Mouse (Mus musculus): ENCODE data around the gene Katnb1.
A peak's percentile ranks its signal among the peaks of the same experiment; 100 is the strongest.

Katnb1 gene

GRCm38 (mm10) chr8:95138341-95139050 is 57.5 kb downstream of the Katnb1 start:
- Histone ChIP-seq H3K9me3 (ENCODE audit: low read length) (no peaks in the 10 kb centered on the region), H3K4me3 (replicated peaks; ENCODE audit: low read length) (peak overlapping the region; percentile 66), H3K36me3 (ENCODE audit: insufficient read depth, low read length) (peaks cover 14% of the 10 kb centered on the region), H3K4me1 (replicated peaks; ENCODE audit: low read depth, low read length) (peaks cover 91% of the 10 kb centered on the region), H3K27me3 (ENCODE audit: insufficient read depth, low read length) (peaks cover 10% of the 10 kb centered on the region)
- TF ChIP-seq NANOG (IDR thresholded peaks at IDR 0.05; ENCODE audit: borderline replicate concordance, low read length) (no peak), POU5F1 (IDR thresholded peaks at IDR 0.05; ENCODE audit: borderline replicate concordance, low read length) (no peak), CTCF (conservative IDR thresholded peaks at IDR 0.05; ENCODE audit: low read length) (no peak)

- TF ChIP-seq NANOG (IDR thresholded peaks at IDR 0.05; ENCODE audit: borderline replicate concordance, low read length) = no peak
Observed at GRCm38 (mm10) chr8:95139051-95139365, 58.0 kb downstream of the Katnb1 start.

GRCm38 (mm10) chr8:95140555-95140954 is 59.6 kb downstream of the Katnb1 start:
- H3K4me1 ChIP-seq (replicated peaks; ENCODE audit: low read depth, low read length) = peaks cover 92% of the 10 kb centered on the region
- TF ChIP-seq POU5F1 (IDR thresholded peaks at IDR 0.05; ENCODE audit: borderline replicate concordance, low read length) (no peak), CTCF (conservative IDR thresholded peaks at IDR 0.05; ENCODE audit: low read length) (no peak)
- H3K4me3 ChIP-seq (replicated peaks; ENCODE audit: low read length) = peak overlapping the region; percentile 86; the same call in 1 of the 2 replicates
- H3K9me3 ChIP-seq (ENCODE audit: low read length) = no peaks in the 10 kb centered on the region
- H3K27me3 ChIP-seq (ENCODE audit: insufficient read depth, low read length) = peaks cover 10% of the 10 kb centered on the region
- H3K36me3 ChIP-seq (ENCODE audit: insufficient read depth, low read length) = 0 out of 2 replicates have a peak, but pooled peaks cover 3% of the 10 kb centered on the region

More at GRCm38 (mm10) chr8:95139051-95139365, 58.0 kb downstream of the Katnb1 start:
- H3K36me3 ChIP-seq (ENCODE audit: insufficient read depth, low read length) = peaks cover 14% of the 10 kb centered on the region
- H3K27me3 ChIP-seq (ENCODE audit: insufficient read depth, low read length) = peaks cover 10% of the 10 kb centered on the region
- no peak overlapping the region for H3K4me3 ChIP-seq (replicated peaks; ENCODE audit: low read length)
- peaks cover 92% of the 10 kb centered on the region for H3K4me1 ChIP-seq (replicated peaks; ENCODE audit: low read depth, low read length)
- no peaks in the 10 kb centered on the region for H3K9me3 ChIP-seq (ENCODE audit: low read length)

GRCm38 (mm10) chr8:95141026-95141425 is 60.0 kb downstream of the Katnb1 start:
- TF ChIP-seq NANOG (IDR thresholded peaks at IDR 0.05; ENCODE audit: borderline replicate concordance, low read length) (no peak), CTCF (conservative IDR thresholded peaks at IDR 0.05; ENCODE audit: low read length) (no peak), POU5F1 (IDR thresholded peaks at IDR 0.05; ENCODE audit: borderline replicate concordance, low read length) (no peak)
- H3K36me3 ChIP-seq (ENCODE audit: insufficient read depth, low read length) = 0 out of 2 replicates have a peak, but pooled peaks cover 3% of the 10 kb centered on the region
- peak overlapping the region; percentile 86 for H3K4me3 ChIP-seq (replicated peaks; ENCODE audit: low read length)
- H3K9me3 ChIP-seq (ENCODE audit: low read length) = no peaks in the 10 kb centered on the region
- peaks cover 10% of the 10 kb centered on the region for H3K27me3 ChIP-seq (ENCODE audit: insufficient read depth, low read length)
- H3K4me1 ChIP-seq (replicated peaks; ENCODE audit: low read depth, low read length) = peaks cover 92% of the 10 kb centered on the region

GRCm38 (mm10) chr8:95141469-95142074 is 60.6 kb downstream of the Katnb1 start:
- TF ChIP-seq POU5F1 (IDR thresholded peaks at IDR 0.05; ENCODE audit: borderline replicate concordance, low read length) (no peak), NANOG (IDR thresholded peaks at IDR 0.05; ENCODE audit: borderline replicate concordance, low read length) (no peak), CTCF (conservative IDR thresholded peaks at IDR 0.05; ENCODE audit: low read length) (no peak)
- Histone ChIP-seq H3K4me1 (replicated peaks; ENCODE audit: low read depth, low read length) (peaks cover 92% of the 10 kb centered on the region), H3K4me3 (replicated peaks; ENCODE audit: low read length) (peak overlapping the region; percentile 86), H3K9me3 (ENCODE audit: low read length) (no peaks in the 10 kb centered on the region), H3K36me3 (ENCODE audit: insufficient read depth, low read length) (0 out of 2 replicates have a peak, but pooled peaks cover 3% of the 10 kb centered on the region), H3K27me3 (ENCODE audit: insufficient read depth, low read length) (peaks cover 10% of the 10 kb centered on the region)

- Histone ChIP-seq H3K4me3 (replicated peaks; ENCODE audit: low read length) (peak overlapping the region; percentile 86), H3K27me3 (ENCODE audit: insufficient read depth, low read length) (peaks cover 4% of the 10 kb centered on the region), H3K9me3 (ENCODE audit: low read length) (no peaks in the 10 kb centered on the region), H3K4me1 (replicated peaks; ENCODE audit: low read depth, low read length) (peaks cover 91% of the 10 kb centered on the region), H3K36me3 (ENCODE audit: insufficient read depth, low read length) (0 out of 2 replicates have a peak, but pooled peaks cover 1% of the 10 kb centered on the region)
- TF ChIP-seq NANOG (IDR thresholded peaks at IDR 0.05; ENCODE audit: borderline replicate concordance, low read length) = no peak
- TF ChIP-seq CTCF (conservative IDR thresholded peaks at IDR 0.05; ENCODE audit: low read length) = no peak
- no peak for TF ChIP-seq POU5F1 (IDR thresholded peaks at IDR 0.05; ENCODE audit: borderline replicate concordance, low read length)
Observed at GRCm38 (mm10) chr8:95142075-95142831, 61.3 kb downstream of the Katnb1 start.

- peaks cover 83% of the 10 kb centered on the region for H3K4me1 ChIP-seq (replicated peaks; ENCODE audit: low read depth, low read length)
- no peaks in the 10 kb centered on the region for H3K36me3 ChIP-seq (ENCODE audit: insufficient read depth, low read length)
- H3K4me3 ChIP-seq (replicated peaks; ENCODE audit: low read length) = peak overlapping the region; percentile 86
- no peaks in the 10 kb centered on the region for H3K9me3 ChIP-seq (ENCODE audit: low read length)
- H3K27me3 ChIP-seq (ENCODE audit: insufficient read depth, low read length) = no peaks in the 10 kb centered on the region; the same call in 1 of the 2 replicates
- no peak for TF ChIP-seq CTCF (conservative IDR thresholded peaks at IDR 0.05; ENCODE audit: low read length)
- no peak for TF ChIP-seq NANOG (IDR thresholded peaks at IDR 0.05; ENCODE audit: borderline replicate concordance, low read length)
- TF ChIP-seq POU5F1 (IDR thresholded peaks at IDR 0.05; ENCODE audit: borderline replicate concordance, low read length) = no peak
Observed at GRCm38 (mm10) chr8:95142985-95143804, 62.2 kb downstream of the Katnb1 start.
